Mouse (Mus musculus) olfactory bulb, adult 2 months (tissue): ENCODE measurements around the gene Tuba3a.

Source experiments
- CTCF ChIP-seq: fragments of 200-500 bp; IDR thresholded peaks from 2 replicates; pipeline ENCODE4 v1.5.1; 2012; ENCODE audit warnings: low read depth, mild to moderate bottlenecking, low read length, moderate library complexity; ENCODE audit not compliant: insufficient read depth
- POLR2A ChIP-seq: fragments of 200-500 bp; IDR thresholded peaks from 2 replicates; pipeline ENCODE4 v1.6.1; 2012; ENCODE audit warnings: mild to moderate bottlenecking, low read depth, low read length, moderate library complexity; ENCODE audit not compliant: insufficient read depth

GRCm38 (mm10) chr6:125264219-125264618 is 21.6 kb downstream of the Tuba3a start:
- TF ChIP-seq POLR2A, result no peak
- no peak for TF ChIP-seq CTCF
